Mouse (Mus musculus): ENCODE measurements at regions not wholly inside any gene's neighbourhood (a gene's known extent, or its start where the extent isn't known, plus 50 kb on each side); places are given as distances from the start of the nearest gene placed in this dataset.

DNA sequence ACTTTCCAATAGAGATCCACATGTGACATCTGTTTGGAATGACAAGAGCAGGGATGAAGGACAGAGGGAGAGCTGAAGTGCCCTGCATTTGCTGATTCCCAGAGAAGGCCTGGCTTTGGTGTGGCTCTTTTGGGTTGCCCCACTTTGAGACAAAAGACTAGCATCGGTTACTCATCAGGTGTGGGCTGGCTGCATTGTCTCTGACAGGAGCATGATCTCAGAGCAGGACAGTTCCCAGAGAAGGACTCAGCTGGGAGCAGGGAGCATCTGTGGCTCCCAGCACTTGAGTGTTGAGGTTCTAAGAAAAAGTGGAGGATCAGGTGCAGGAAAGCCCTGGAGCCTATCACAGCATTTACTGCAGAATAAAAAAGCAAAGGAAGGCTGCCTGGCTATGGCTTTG lies 62.4 kb upstream of the 1700024P04Rik start:
- Histone ChIP-seq H3K36me3 (replicated peaks in 1 of 2; ENCODE audit: control insufficient read depth in 1 of 2, insufficient read depth in 1 of 2, low read length in 1 of 2) (no peaks in the 10 kb centered on the region), H3K4me1 (ENCODE audit: control insufficient read depth in 1 of 2, insufficient read depth in 2 of 2) (0 out of 4 replicates have a peak, but pooled peaks cover 0 to 3% of the 10 kb centered on the region in 2 experiments), H3K27me3 (replicated peaks) (no peaks in the 10 kb centered on the region), H3K4me2 (ENCODE audit: insufficient read depth, low read depth, poor library complexity, severe bottlenecking) (no peak overlapping the region), H3K4me3 (replicated peaks in 1 of 3; ENCODE audit: low read depth in 2 of 3, low read length in 2 of 3, poor library complexity in 1 of 3) (no peak overlapping the region), H3K9ac (ENCODE audit: insufficient read depth, low read depth) (no peak overlapping the region), H3K9me3 (replicated peaks; ENCODE audit: low read length) (peaks cover 3% of the 10 kb centered on the region), H3K79me2 (replicated peaks; ENCODE audit: control insufficient read depth, extremely low read depth, insufficient read depth, poor library complexity, severe bottlenecking) (no peaks in the 10 kb centered on the region), H3K27ac (ENCODE audit: insufficient read depth, low read depth) (no peak overlapping the region)
- DNase-seq (ENCODE audit: extremely low read depth) = no peak
- in situ Hi-C loops (cut with MboI; ENCODE audit: low pct_ligation_motif_present, low pct_unique_long_range_greater_than_20kb, low sequenced_read_pairs) (no loop called here), dilution Hi-C loops (cut with MboI; ENCODE audit: extremely low pct_ligation_motif_present, extremely low pct_unique_long_range_greater_than_20kb, low sequenced_read_pairs) (no loop called here)
- TF ChIP-seq ETS1 (conservative IDR thresholded peaks at IDR 0.05; ENCODE audit: low read depth, low read length) (no peak), UBTF (IDR thresholded peaks at IDR 0.05; ENCODE audit: low read depth, low read length) (no peak), MAFK (IDR thresholded peaks at IDR 0.05; ENCODE audit: insufficient replicate concordance, low read length) (no peak), ZNF384 (IDR thresholded peaks at IDR 0.05; ENCODE audit: low read depth, low read length) (no peak), PAX5 (IDR thresholded peaks at IDR 0.05; ENCODE audit: low read length) (no peak), MEF2A (IDR thresholded peaks at IDR 0.05; ENCODE audit: borderline replicate concordance, low read depth, low read length) (no peak), ZMIZ1 (IDR thresholded peaks at IDR 0.05; ENCODE audit: low read depth, low read length) (no peak), EP300 (IDR thresholded peaks at IDR 0.05; ENCODE audit: low read length) (no peak), ZC3H11A (IDR thresholded peaks at IDR 0.05; ENCODE audit: low read depth, low read length) (no peak), CHD1 (IDR thresholded peaks at IDR 0.05; ENCODE audit: low read depth, low read length) (no peak), CHD2 (IDR thresholded peaks at IDR 0.05; ENCODE audit: low read length) (no peak), BHLHE40 (IDR thresholded peaks at IDR 0.05; ENCODE audit: low read depth, low read length) (no peak), IRF4 (IDR thresholded peaks at IDR 0.05; ENCODE audit: low read depth, low read length) (no peak), USF2 (conservative IDR thresholded peaks at IDR 0.05; ENCODE audit: low read depth, low read length) (no peak), GABPA (IDR thresholded peaks at IDR 0.05; ENCODE audit: insufficient replicate concordance, low read depth, low read length) (no peak), ZKSCAN1 (IDR thresholded peaks at IDR 0.05; ENCODE audit: borderline replicate concordance, low read depth, low read length) (no peak), E2F4 (IDR thresholded peaks at IDR 0.05; ENCODE audit: insufficient replicate concordance, low read depth, low read length) (no peak), JUND (conservative IDR thresholded peaks at IDR 0.05; ENCODE audit: low read depth, low read length) (no peak)

DNA sequence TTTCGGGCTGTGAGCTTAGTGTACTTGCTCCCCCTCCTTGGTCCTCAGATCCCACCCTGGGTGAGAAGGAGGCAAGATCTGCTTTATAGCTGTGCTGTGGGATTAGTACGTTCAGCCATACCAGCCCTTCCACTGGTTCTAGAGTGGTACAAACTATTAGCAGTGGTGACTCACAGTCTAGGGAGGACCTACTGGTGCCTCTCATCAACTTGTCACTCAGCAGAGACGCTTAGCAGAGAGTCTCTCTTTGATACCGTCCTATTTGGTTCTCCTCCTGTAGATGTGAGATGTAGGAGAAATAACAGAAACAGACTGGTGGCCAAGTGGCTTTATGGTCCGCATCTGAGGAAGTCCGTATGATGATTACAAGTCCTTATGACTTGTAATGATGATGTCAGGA lies 57.7 kb upstream of the 1700024P04Rik start:
- H3K4me1 ChIP-seq (ENCODE audit: control insufficient read depth in 1 of 2, insufficient read depth in 2 of 2) = no peaks in the 10 kb centered on the region
- no peak overlapping the region for H3K4me2 ChIP-seq (ENCODE audit: insufficient read depth, low read depth, poor library complexity, severe bottlenecking)
- no peak overlapping the region for H3K4me3 ChIP-seq (replicated peaks in 1 of 3; ENCODE audit: low read depth in 2 of 3, low read length in 2 of 3, poor library complexity in 1 of 3)
- peaks cover 3% of the 10 kb centered on the region for H3K9me3 ChIP-seq (replicated peaks; ENCODE audit: low read length)
- no peaks in the 10 kb centered on the region for H3K27me3 ChIP-seq (replicated peaks)
- TF ChIP-seq POLR2AphosphoS2 (IDR thresholded peaks at IDR 0.05; ENCODE audit: low read depth, low read length) = no peak
- TF ChIP-seq MAX (IDR thresholded peaks at IDR 0.05; ENCODE audit: low read length) = no peak
- TF ChIP-seq EP300 (IDR thresholded peaks at IDR 0.05; ENCODE audit: low read length) = no peak
- TF ChIP-seq SMC3 (IDR thresholded peaks at IDR 0.05; ENCODE audit: low read depth, low read length) = no peak
- no peak for TF ChIP-seq CHD2 (IDR thresholded peaks at IDR 0.05; ENCODE audit: low read length)
- no peak for TF ChIP-seq ZKSCAN1 (IDR thresholded peaks at IDR 0.05; ENCODE audit: borderline replicate concordance, low read depth, low read length)
- TF ChIP-seq ETS1 (conservative IDR thresholded peaks at IDR 0.05; ENCODE audit: low read depth, low read length) = no peak
- TF ChIP-seq MEF2A (IDR thresholded peaks at IDR 0.05; ENCODE audit: borderline replicate concordance, low read depth, low read length) = no peak
- no peak for TF ChIP-seq ZMIZ1 (IDR thresholded peaks at IDR 0.05; ENCODE audit: low read depth, low read length)
- TF ChIP-seq RCOR1 (conservative IDR thresholded peaks at IDR 0.05; ENCODE audit: low read depth, low read length) = no peak
- dilution Hi-C loops (cut with MboI; ENCODE audit: extremely low pct_ligation_motif_present, extremely low pct_unique_long_range_greater_than_20kb, low sequenced_read_pairs) (no loop called here), in situ Hi-C loops (cut with MboI; ENCODE audit: low pct_ligation_motif_present, low pct_unique_long_range_greater_than_20kb, low sequenced_read_pairs) (no loop called here)
- H3K9ac ChIP-seq (ENCODE audit: insufficient read depth, low read depth) = no peak overlapping the region
- H3K79me2 ChIP-seq (replicated peaks; ENCODE audit: control insufficient read depth, extremely low read depth, insufficient read depth, poor library complexity, severe bottlenecking) = no peaks in the 10 kb centered on the region
- H3K36me3 ChIP-seq (replicated peaks in 1 of 2; ENCODE audit: control insufficient read depth in 1 of 2, insufficient read depth in 1 of 2, low read length in 1 of 2) = no peaks in the 10 kb centered on the region
- H3K27ac ChIP-seq (ENCODE audit: insufficient read depth, low read depth) = no peak overlapping the region
- no peak for DNase-seq (ENCODE audit: extremely low read depth)
